Mouse (Mus musculus) monocyte, adult 5-6 weeks (primary cell): ENCODE measurements at regions not wholly inside any gene's neighbourhood (a gene's known extent, or its start where the extent isn't known, plus 50 kb on each side); places are given as distances from the start of the nearest gene placed in this dataset.
A peak's percentile ranks its signal among the peaks of the same experiment; 100 is the strongest.

Source experiments
- ATAC-seq: fragments of 153-309, 156-312 bp; replicated peaks from 2 replicates; pipeline ENCODE4 v1.8.0; 2017; ENCODE audit warnings: mild to moderate bottlenecking; ENCODE audit not compliant: low TSS enrichment, insufficient number of reproducible peaks, severe bottlenecking, poor library complexity, low FRiP score

DNA sequence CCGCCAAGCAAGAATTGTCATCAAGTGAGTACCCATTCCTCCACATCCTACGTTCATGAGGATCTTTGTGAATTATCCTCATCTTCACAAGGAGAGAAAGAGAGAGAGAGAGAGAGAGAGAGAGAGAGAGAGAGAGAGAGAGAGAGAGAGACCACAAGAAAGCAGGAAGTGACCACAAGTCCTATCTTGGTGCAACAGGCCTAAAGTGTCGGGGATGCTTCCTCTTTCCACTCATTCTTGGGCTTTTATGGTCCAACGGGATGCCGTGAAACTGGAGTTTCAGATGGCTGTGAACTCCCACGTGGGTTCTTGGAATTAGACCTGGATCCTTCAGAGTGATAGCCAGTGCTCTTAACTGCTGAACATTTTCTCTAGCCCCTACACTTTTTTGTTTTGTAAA lies 53.1 kb upstream of the Rai14 start:
- peak; percentile 47; the same call in 1 of the 2 replicates for ATAC-seq

DNA sequence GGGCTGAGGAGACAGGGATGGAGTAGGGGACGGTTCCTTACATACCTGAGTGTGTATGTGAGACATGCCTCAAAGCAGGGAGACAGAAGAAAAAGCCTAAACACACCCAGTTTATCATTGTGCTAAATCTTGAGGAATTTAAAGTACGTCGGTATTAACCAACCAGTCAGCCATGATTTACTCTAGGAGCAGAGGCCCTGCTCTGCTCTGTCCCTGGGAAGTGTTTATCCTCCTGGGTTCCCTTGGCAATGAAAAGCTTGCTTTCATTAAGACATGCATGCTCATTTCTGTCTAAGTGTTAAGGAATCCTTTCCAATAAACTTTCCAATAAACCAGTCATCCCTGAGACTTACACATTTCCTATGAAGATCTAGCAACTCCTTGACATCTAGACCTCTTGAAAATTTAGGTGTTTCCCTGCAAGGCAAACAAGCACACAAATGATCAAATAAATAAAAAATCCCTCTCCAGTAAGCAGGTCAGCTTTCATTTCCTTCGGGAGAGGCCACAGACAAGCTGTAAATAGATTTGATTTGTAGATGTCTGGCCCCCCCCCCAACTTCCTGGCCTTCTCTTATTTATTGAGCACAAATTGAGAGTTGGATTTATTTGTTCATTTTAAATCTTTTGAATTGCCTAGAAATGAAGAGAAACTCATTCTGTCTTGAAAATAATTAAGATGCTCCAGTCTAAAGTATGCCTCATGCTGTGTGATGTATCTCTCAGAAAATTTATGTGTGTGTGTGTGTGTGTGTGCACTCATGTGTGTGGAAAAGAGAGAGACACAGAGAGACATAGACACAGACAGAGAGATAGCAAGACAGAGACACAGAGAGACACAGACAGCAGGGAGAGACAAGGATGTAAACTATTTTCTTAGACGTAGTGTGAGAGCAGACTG lies 56.2 kb upstream of the Rai14 start:
- ATAC-seq: no peak

DNA sequence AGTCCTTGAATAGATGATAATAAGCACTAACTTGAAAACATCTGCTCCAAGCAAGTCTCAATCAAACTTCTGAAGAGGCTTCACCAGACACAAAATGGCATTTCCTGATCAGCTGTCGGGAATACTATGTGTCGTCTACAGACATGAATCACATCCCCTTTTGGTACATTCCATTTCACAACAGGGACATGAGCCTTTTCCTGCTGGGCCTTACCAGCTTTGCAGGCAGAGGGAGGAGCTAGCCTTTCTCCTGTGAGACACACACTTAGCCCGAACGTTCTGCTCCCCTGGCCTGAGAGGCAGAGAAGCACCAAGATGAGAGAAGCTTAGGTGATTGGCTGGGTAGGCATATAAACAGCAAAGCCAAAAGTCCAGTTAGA lies 56.9 kb upstream of the Rai14 start:
- ATAC-seq: peak; percentile 81

DNA sequence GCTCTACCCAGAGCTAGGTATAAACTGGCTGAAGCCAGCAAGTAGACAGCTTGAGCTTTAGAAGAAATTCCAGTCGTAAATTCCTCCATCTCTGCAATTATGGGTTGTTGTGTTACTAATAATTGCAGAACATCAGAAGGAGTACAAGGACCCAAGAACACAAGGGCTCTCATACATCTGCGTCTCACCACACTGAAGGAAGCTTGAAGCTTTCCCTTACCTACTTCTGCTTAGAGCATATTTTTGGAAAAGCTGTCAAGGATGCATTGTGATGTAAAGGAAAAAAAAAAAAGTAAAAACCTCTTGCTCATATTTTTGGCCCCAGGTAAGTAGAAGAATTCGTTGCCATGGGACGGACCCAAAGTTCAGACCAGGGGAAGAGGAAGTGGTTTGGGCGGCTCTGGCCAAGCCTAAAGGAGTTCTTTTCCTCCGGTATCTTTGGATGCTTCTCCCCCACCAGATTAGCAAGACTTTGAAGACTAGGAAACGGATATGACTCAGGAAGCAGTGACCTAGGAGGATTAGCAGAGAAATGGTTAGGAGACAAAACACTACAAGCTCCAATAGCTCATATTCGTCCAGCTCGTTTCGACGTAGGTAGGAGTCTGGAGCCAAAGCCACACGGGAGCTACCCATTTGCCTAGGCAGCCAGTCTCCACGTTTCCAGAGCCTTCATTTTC lies 65.7 kb upstream of the Rai14 start:
- no peak for ATAC-seq

DNA sequence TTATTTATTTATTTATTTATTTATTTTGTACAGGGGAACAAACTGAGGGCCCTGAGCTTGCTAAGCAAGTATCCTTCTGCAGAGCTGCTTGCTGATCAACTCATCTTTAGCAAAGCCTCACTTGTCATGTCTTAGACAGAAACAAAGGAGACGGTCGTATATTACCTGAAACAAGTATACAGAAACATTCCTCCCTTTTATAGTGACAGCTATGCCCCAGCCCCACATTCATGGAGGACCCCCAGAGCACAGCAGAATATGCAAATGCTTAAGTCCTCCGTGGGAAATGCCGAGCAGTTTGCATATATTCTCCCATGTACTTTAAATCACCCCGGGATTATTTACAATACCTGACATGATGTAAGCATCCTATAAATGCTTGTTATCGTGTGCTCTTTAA lies 74.9 kb upstream of the Rai14 start:
- ATAC-seq: no peak

DNA sequence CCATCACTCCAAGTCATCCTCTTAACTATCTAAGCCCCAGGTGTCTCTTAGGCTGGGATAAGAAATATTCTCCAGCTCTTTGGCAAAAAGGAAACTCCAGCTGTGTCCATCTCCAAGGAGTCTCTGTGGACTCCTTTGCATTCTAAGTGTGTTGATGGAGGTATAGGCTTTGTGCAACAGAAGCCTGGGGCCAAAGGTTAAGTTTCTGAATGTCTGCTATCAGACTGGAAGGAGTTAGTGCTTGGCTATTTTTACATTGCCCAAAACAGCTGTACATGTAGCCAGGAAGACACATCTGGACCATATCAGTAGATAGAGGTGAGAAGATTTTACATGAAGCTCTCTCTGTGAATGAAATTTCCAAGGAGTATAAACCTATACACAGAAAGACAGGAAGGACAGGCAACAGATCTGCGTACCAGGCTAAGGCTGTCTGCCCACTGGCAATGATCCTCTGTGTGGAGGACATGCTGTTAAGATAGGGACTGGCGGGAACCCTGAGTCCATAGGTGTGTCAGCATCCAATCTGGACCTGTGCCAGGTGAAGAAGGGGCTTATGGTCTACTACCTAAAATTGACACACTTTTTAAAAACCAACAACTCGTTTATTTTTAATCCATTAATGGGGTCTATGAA lies 76.6 kb upstream of the Rai14 start:
- ATAC-seq: no peak

DNA sequence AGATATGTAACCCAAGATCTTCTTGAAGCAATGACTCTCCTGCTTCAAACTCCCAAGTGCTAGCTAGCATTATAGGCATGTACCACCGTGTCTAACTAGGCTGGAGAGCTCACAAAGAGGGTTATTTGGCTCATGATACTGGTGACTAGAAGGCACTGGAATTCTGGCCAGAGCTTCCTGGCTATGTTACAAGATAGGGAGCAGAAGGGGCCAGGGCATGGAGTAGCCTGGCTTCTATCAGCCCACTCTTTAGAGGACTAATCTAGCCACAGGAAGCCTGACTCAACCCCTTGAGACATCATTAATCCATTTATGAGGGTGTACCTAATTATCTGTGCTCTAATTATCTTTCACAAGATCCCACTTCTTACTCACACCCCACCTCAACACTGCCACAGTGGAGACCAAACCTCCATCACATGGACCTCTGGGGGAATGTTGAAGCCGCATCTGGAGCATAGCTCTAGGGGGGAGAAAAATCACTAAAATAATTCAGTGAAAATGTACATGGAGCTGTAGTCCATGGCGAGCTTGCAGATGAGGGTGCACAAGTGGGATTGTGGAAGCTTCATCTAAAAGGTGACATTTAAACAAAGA lies 77.2 kb upstream of the Rai14 start:
- ATAC-seq: no peak

DNA sequence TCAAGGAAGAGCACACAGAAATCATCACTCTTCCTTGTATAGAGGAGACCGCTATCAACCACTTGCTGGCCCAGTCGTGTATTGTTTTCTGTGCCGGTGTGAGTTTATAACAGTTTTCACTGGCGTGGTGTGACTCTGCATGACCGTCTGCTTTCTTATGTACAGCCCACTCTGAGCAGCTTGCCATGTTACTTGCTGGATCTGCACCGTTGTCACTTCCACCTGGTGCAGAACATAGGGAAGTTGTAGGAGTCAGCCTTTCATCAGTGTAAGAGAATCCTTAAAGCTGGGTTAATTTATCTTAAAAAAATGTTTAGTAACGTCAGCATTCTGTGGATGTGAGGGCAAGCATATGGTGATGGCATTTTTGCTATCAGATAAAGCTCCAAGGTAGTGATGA lies 77.7 kb upstream of the Rai14 start:
- ATAC-seq: no peak

DNA sequence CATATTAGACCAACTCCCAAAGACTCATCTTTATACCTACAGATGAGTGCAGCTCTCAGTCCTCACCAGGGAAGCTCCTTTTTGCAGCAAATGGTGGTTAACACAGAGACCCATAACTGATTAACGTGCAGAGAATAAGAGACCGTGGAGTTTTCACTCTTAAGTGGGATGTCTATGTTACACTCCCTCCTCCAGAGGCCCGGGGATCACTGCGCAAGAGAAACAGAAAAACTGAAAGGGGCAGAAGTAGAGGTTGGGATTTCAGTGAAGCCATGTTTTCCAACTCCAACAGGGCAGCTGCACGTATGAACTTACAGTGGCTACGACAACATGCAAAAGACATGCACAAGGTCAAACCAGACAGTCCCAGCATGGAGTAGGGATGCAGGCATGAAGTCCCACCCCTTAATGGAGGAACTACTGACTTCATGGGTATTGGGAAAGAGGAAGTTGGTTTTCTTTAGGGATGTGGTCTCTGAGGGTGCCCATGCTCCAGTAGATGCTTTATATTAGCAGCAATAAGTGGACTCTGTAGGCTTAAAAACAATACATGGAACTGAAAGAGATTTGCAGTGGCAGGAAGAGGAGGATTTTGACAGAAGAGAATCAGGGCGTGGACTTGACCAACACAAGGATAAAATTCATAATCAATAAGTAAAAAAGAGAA lies 80.8 kb upstream of the Rai14 start:
- ATAC-seq: peak; percentile 62

DNA sequence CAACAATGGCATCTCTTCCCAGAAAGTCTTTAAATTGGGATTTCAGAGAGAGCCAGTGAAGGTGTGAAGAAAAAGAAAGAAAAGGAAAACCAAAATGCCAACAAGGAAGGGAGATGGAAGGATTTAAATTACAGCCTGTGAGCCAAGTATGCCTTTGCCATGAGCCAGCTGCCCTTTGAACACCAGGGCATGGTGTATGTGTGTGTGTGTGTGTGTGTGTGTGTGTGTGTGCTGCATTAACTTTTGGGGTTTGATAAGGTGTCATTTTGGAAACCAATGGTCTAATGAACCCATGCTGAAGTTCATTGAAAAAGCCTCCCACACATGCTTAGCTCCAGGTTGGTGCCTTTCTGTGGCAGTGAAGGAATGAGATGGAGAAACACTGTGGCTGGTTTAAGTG lies 85.2 kb upstream of the Rai14 start:
- no peak for ATAC-seq

DNA sequence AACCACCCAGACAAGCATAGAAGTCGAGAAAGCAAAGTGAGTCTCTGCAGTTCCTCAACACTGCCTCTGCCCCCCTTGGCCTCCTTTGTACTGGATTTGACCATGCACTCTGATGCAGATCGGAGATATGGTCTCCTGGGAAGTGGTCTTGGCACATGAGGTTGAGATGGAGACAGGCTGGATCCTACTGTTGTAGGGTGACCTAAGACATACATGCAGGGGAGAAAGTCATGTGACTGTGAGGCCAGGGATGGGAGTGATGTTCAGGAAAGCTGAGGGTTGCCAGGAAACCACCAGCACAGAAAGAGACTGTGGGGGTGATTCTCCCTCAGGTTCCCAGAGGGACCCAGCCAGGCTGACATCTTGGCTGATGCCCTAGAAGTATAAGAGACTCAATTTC lies 99.8 kb upstream of the Rai14 start:
- ATAC-seq: no peak

DNA sequence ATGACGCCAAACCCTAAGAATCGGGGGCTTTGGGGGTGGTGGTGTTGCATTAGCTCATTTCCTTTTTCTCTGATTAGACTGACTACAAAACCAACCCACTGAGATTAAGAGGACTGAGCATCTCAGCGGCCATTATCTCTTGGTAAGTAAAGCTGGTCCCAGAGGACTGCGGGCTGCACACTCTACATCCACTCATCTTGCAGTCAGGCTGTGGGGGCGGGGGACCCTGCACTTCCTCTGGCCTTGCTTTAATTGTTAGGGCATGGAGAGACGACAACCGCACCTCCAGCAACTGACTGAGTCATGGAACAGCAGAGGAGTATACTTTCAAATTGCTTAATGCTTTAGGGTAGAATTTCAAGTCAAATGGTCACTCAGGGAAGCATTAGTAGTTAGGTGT lies 100.3 kb upstream of the Rai14 start:
- no peak for ATAC-seq

DNA sequence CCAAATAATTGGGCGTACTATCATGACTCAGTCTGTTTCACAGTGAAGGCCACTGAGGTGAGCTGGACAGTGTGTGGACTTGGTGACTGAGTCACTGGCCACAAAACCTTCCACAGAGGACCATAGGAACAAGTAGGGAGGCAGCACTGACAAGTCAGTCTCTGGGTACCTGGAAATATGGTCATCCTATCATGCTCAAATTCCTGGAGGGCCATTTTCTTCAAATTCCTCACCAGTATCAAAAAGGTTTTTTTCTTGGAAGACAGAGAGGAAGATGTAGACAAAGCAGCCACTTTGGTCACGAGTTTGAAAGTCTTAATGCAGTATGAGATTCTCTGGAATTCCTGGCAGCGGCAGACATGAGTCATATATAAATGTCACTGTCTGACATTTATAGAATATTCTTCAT lies 101.8 kb upstream of the Rai14 start:
- no peak for ATAC-seq

DNA sequence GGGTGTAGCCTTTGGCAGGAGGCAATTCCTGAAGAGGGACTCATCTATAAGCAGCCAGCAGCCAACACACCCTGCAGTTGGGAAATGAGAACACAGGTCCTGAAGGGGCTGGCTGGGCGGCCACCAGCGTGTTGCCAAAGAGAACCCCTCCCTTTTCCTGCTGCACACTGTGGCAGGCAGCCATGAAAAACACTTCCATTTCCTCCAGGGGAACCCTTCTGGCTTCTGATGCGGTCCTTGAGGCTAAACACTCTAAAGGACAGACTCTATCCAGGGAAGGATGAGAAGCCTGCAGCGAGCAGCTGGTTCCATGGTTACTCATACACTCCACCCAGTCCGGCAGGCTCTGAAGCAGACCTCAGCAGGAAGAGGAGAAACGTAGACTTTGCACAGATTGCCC lies 103.8 kb upstream of the Rai14 start:
- peak; percentile 57 for ATAC-seq

DNA sequence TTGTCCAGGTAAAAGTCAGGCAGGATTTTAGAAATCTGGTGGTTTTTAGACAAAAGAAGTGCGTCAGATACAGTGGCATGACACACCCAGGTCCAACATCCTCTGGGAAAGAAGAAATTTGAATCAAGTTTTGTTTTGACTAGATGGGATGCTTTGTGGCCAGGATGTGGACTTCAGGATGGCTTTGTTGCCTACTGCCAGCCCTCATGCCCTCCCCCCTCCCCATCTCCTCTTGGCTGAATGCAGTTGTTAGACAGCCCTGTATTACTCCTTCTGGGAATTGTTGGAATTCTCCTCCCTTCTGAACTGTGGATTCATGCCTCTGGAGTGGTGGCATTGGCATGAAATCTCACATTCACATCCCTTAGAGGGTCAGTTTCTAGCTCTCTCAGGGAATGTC lies 104.3 kb upstream of the Rai14 start:
- no peak for ATAC-seq

DNA sequence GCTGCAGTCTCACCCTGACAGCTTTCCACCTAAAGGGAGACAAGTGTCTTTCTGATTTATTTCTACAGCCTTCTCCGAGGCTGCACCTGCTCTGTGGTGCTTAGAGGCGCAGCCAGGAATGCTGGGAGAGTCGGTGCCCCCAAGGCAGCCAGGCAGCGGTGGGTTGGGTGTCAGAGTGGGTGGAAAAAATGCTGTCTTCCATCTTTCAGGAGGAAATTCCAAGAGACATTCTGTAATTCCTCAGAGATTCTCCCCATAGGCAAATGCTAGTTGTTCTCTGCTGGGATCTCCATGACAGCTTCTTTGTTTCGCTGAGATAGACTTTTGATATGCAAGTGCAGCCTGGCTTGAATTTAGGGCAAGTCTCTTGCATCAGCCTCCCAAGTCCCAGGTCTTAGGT lies 109.5 kb upstream of the Rai14 start:
- no peak for ATAC-seq

DNA sequence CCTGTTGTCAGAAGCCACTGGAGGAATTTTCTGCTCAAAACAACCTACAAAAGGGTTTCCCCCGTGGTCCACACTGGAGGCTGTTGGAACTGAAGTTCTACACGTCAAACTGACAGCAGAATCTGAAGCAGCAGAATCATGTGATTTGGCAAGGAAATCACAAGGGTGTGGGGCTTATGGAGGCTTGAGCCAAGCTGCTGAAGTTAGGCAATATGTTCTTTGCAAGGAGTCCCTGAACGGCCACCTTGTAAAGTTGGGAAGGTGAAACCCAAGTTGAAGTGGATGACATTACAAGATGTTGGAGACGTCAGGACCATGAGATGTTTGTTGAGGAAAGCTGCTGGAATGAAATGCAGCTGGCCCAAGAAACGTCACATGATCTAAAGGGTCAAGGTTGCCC lies 115.2 kb upstream of the Rai14 start:
- ATAC-seq: no peak

DNA sequence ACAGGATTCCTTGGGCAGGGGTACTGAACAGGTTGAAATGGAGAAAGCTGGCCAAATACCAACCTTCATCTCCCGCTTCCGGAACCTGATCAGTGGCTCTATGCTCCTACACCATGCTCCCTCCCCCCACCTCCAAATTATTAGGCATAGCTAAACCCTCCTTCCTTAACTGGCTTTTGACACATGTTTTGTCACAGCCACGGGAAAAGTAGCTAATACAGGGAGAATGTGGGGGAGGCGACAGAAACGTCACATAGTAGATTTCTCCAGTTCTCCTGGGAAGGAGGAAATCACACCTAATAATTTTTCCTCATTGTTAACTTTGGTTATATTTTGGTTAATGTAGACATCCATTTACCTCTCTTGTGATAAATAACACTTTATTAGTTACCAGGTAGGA lies 116.1 kb upstream of the Rai14 start:
- no peak for ATAC-seq

DNA sequence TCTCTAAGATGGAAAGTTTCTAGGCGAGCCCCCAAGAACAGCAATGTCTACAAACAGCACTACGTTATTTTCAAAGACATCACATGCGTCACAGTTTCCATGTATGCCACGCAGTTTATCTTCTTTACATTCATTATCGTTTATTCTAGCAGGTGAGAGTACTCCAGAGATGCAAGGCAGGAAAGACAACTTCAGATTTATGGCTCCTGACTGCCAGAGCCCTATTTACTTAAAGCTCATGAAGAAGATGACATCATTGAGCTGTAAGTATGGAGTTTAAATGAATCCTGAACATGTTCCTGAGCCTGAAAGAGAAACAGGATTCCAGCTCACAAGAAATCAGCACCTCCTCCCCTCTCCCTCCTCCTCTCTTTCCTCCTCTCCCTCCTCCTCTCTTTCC lies 116.7 kb upstream of the Rai14 start:
- ATAC-seq: no peak
